Mouse (Mus musculus) CH12.LX (cell line): ENCODE data around the gene Catsperz.

Experiments used
- CTCF ChIP-seq, 2 experiments: IDR thresholded peaks in 1 of 2; conservative IDR thresholded peaks in 1 of 2; 2 replicates each; pipeline ENCODE4 v1.5.1; 2011 to 2012; ENCODE audit warnings: low read depth in 2 of 2, low read length in 2 of 2, improper control_type of control experiment in 1 of 2, inconsistent platforms in 1 of 2, mild to moderate bottlenecking in 1 of 2, moderate library complexity in 1 of 2
- POLR2A ChIP-seq: IDR thresholded peaks from 2 replicates; pipeline ENCODE4 v1.6.1; 2011; ENCODE audit warnings: low read depth, mild to moderate bottlenecking, improper control_type of control experiment, low read length

DNA sequence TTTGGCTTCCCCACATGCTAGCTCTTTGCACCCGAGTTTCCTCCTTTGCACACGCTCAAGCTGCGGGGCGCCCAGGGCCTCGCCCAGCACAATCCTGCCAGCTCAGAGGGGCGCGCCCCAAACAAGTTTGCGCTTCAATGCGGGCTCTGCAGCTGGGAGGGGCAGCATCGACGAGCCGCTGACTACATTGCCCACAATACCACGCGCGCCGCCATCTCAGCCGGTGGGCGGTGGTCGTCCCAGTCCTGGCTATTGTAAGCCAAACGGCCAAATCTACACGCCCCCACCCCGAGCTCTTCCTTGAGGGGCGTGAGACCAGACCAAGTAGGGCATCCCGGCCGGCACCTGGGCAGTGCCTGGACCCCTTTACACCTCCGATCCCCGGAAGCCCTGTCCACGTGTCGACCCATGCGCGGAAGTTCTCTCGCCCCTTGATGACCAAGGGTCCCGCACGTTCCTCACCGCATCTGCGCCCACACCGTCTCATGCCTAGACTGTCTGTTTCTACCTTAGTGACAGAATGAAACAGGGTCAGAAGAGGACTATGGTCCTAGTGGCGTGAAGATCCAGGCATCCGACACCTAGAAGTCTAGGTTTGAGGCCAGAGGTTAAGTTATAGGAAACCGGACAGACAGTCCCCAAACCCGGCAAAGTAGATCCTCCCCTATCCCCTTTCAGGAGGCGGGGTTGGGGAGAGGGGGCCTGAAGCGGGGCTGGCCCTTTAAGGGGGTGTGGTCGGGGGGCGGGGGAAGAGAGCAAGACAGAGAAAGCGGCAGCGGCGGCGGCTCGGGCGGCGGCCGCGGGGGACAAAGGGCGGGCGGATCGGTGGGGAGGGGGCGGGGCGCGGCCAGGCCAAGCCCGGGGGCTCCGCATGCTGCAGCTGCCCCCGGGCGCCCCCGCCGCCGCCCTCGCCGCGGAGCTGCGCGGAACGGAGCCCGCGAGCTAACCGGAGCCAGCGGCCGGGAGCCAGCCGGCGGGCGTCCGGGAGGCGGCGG is 49.3 kb upstream of the Catsperz start, which contains the start of gene Ppp1r14b:
- TF ChIP-seq CTCF (conservative IDR thresholded peaks at IDR 0.05 in 1 of 2, IDR thresholded peaks at IDR 0.05 in 1 of 2; ENCODE audit: low read depth in 2 of 2, low read length in 2 of 2) (no peak), POLR2A (peak; percentile 63)
